Mouse (Mus musculus): ENCODE measurements around the gene Stk32c. TPM values are rescaled to one million over a fixed set of nuclear protein-coding genes. Genes with fewer than 3 reads are reported as not detected.
A peak's percentile ranks its signal among the peaks of the same experiment; 100 is the strongest.

Gene Stk32c
- polyA plus RNA-seq, 2 experiments: 0.32 to 4.1 TPM

- Histone ChIP-seq H3K27ac (replicated peaks; ENCODE audit: low read depth, low read length) (no peak overlapping the region), H3K9me3 (ENCODE audit: control insufficient read depth, low read length) (no peaks in the 10 kb centered on the region), H3K4me2 (replicated peaks; ENCODE audit: low read depth, low read length, severe bottlenecking) (no peak overlapping the region), H3K9ac (ENCODE audit: low read depth, low read length, severe bottlenecking) (no peak overlapping the region), H3K27me3 (ENCODE audit: control insufficient read depth, insufficient read depth, low read length) (no peaks in the 10 kb centered on the region), H3K4me1 (ENCODE audit: control insufficient read depth, insufficient read depth, low read length) (peaks cover 4% of the 10 kb centered on the region), H3K36me3 (ENCODE audit: control insufficient read depth, insufficient read depth, low read length) (no peaks in the 10 kb centered on the region), H3K4me3 (replicated peaks; ENCODE audit: low read length) (no peak overlapping the region)
- no peak for ATAC-seq (ENCODE audit: low FRiP score, low read depth)
- 67% methylated on average over 1 of the region's 1 CpGs for WGBS
- no peak for DNase-seq (ENCODE audit: low spot score)
- TF ChIP-seq POLR2A (IDR thresholded peaks at IDR 0.05; ENCODE audit: borderline replicate concordance, extremely low read depth, insufficient read depth, insufficient read length): no peak
These were observed 2.4 kb upstream of the Stk32c start for GRCm38 (mm10) chr7:139215516-139215915.

- peaks cover 4% of the 10 kb centered on the region for H3K4me1 ChIP-seq (ENCODE audit: control insufficient read depth, insufficient read depth, low read length)
- WGBS: 80% methylated on average over 13 of the region's 14 CpGs
- H3K9me3 ChIP-seq (ENCODE audit: control insufficient read depth, low read length): no peaks in the 10 kb centered on the region
- no peak overlapping the region for H3K27ac ChIP-seq (replicated peaks; ENCODE audit: low read depth, low read length)
- no peak overlapping the region for H3K9ac ChIP-seq (ENCODE audit: low read depth, low read length, severe bottlenecking)
- no peak overlapping the region for H3K4me3 ChIP-seq (replicated peaks; ENCODE audit: low read length)
- no peaks in the 10 kb centered on the region for H3K27me3 ChIP-seq (ENCODE audit: control insufficient read depth, insufficient read depth, low read length)
- ATAC-seq (ENCODE audit: low FRiP score, low read depth) (no peak), DNase-seq (ENCODE audit: low spot score) (no peak)
- H3K4me2 ChIP-seq (replicated peaks; ENCODE audit: low read depth, low read length, severe bottlenecking): no peak overlapping the region
- no peak for TF ChIP-seq POLR2A (IDR thresholded peaks at IDR 0.05; ENCODE audit: borderline replicate concordance, extremely low read depth, insufficient read depth, insufficient read length)
- no peaks in the 10 kb centered on the region for H3K36me3 ChIP-seq (ENCODE audit: control insufficient read depth, insufficient read depth, low read length)
These were observed 1.7 kb upstream of the Stk32c start for GRCm38 (mm10) chr7:139214596-139215340.

GRCm38 (mm10) chr7:139214160-139214559, 1.1 kb upstream of the Stk32c start:
- no peak for TF ChIP-seq POLR2A (IDR thresholded peaks at IDR 0.05; ENCODE audit: borderline replicate concordance, extremely low read depth, insufficient read depth, insufficient read length)
- 79% methylated on average over 3 of the region's 3 CpGs for WGBS
- H3K9me3 ChIP-seq (ENCODE audit: control insufficient read depth, low read length): no peaks in the 10 kb centered on the region
- H3K27ac ChIP-seq (replicated peaks; ENCODE audit: low read depth, low read length): no peak overlapping the region
- H3K9ac ChIP-seq (ENCODE audit: low read depth, low read length, severe bottlenecking): no peak overlapping the region
- ATAC-seq (ENCODE audit: low FRiP score, low read depth) (no peak), DNase-seq (ENCODE audit: low spot score) (no peak)
- H3K4me2 ChIP-seq (replicated peaks; ENCODE audit: low read depth, low read length, severe bottlenecking): no peak overlapping the region
- H3K27me3 ChIP-seq (ENCODE audit: control insufficient read depth, insufficient read depth, low read length): no peaks in the 10 kb centered on the region
- H3K36me3 ChIP-seq (ENCODE audit: control insufficient read depth, insufficient read depth, low read length): no peaks in the 10 kb centered on the region
- no peak overlapping the region for H3K4me3 ChIP-seq (replicated peaks; ENCODE audit: low read length)
- peaks cover 4% of the 10 kb centered on the region for H3K4me1 ChIP-seq (ENCODE audit: control insufficient read depth, insufficient read depth, low read length)

GRCm38 (mm10) chr7:139213751-139214150, 644 bp upstream of the Stk32c start:
- 52% methylated on average over 3 of the region's 3 CpGs for WGBS
- no peak for ATAC-seq (ENCODE audit: low FRiP score, low read depth)
- H3K9me3 ChIP-seq (ENCODE audit: control insufficient read depth, low read length): no peaks in the 10 kb centered on the region
- TF ChIP-seq POLR2A (IDR thresholded peaks at IDR 0.05; ENCODE audit: borderline replicate concordance, extremely low read depth, insufficient read depth, insufficient read length): no peak
- peaks cover 4% of the 10 kb centered on the region for H3K4me1 ChIP-seq (ENCODE audit: control insufficient read depth, insufficient read depth, low read length)
- no peaks in the 10 kb centered on the region for H3K27me3 ChIP-seq (ENCODE audit: control insufficient read depth, insufficient read depth, low read length)
- peak overlapping the region; percentile 69 for H3K4me2 ChIP-seq (replicated peaks; ENCODE audit: low read depth, low read length, severe bottlenecking)
- DNase-seq (ENCODE audit: low spot score): no peak
- H3K27ac ChIP-seq (replicated peaks; ENCODE audit: low read depth, low read length): no peak overlapping the region
- peak overlapping the region; percentile 61 for H3K4me3 ChIP-seq (replicated peaks; ENCODE audit: low read length)
- peak overlapping the region; percentile 43; the same call in 1 of the 2 replicates for H3K9ac ChIP-seq (ENCODE audit: low read depth, low read length, severe bottlenecking)
- H3K36me3 ChIP-seq (ENCODE audit: control insufficient read depth, insufficient read depth, low read length): no peaks in the 10 kb centered on the region

- H3K27me3 ChIP-seq (ENCODE audit: control insufficient read depth, insufficient read depth, low read length): no peaks in the 10 kb centered on the region
- no peak overlapping the region for H3K9ac ChIP-seq (ENCODE audit: low read depth, low read length, severe bottlenecking)
- ATAC-seq (ENCODE audit: low FRiP score, low read depth) (no peak), DNase-seq (ENCODE audit: low spot score) (no peak)
- peaks cover 4% of the 10 kb centered on the region for H3K4me1 ChIP-seq (ENCODE audit: control insufficient read depth, insufficient read depth, low read length)
- no peaks in the 10 kb centered on the region for H3K36me3 ChIP-seq (ENCODE audit: control insufficient read depth, insufficient read depth, low read length)
- no peak for TF ChIP-seq POLR2A (IDR thresholded peaks at IDR 0.05; ENCODE audit: borderline replicate concordance, extremely low read depth, insufficient read depth, insufficient read length)
- 82% methylated on average over 6 of the region's 6 CpGs for WGBS
- H3K4me2 ChIP-seq (replicated peaks; ENCODE audit: low read depth, low read length, severe bottlenecking): no peak overlapping the region
- no peak overlapping the region for H3K27ac ChIP-seq (replicated peaks; ENCODE audit: low read depth, low read length)
- H3K4me3 ChIP-seq (replicated peaks; ENCODE audit: low read length): no peak overlapping the region
- no peaks in the 10 kb centered on the region for H3K9me3 ChIP-seq (ENCODE audit: control insufficient read depth, low read length)
These were observed 1.3 kb downstream of the Stk32c start for GRCm38 (mm10) chr7:139211761-139212160.
